Mouse (Mus musculus) midbrain, embryonic 13.5 days (tissue): Measurements from ENCODE around the gene Heg1. TPM values are rescaled to one million over a fixed set of nuclear protein-coding genes. Genes with fewer than 3 reads are reported as not detected.

Experiments used
- ATAC-seq: fragments of 200-750 bp; cut with Nextera tagmentation; 2 replicates; pipeline ENCODE4 v1.8.0; 2017; ENCODE audit warnings: mild to moderate bottlenecking, moderate TSS enrichment, moderate library complexity
- H3K27ac ChIP-seq: fragments of 300-500 bp; sonication (generic); 2 replicates; pipeline ENCODE4 v1.5.1; 2015; ENCODE audit warnings: inconsistent platforms, mild to moderate bottlenecking, moderate library complexity
- H3K27me3 ChIP-seq: fragments of 300-500 bp; sonication (generic); 2 replicates; pipeline ENCODE4 v1.6.1; 2015; ENCODE audit warnings: mild to moderate bottlenecking, inconsistent platforms
- H3K36me3 ChIP-seq: fragments of 300-500 bp; sonication (generic); 2 replicates; pipeline ENCODE4 v1.6.1; 2015; ENCODE audit warnings: mild to moderate bottlenecking, inconsistent platforms
- H3K4me1 ChIP-seq: fragments of 300-500 bp; sonication (generic); replicated peaks from 2 replicates; pipeline ENCODE4 v1.6.1; 2015; ENCODE audit warnings: inconsistent platforms
- H3K4me2 ChIP-seq: fragments of 300-500 bp; sonication (generic); replicated peaks from 2 replicates; pipeline ENCODE4 v1.6.1; 2015; ENCODE audit warnings: moderate library complexity, mild to moderate bottlenecking, inconsistent platforms
- H3K4me3 ChIP-seq: fragments of 300-500 bp; sonication (generic); replicated peaks from 2 replicates; pipeline ENCODE4 v1.5.1; 2015; ENCODE audit warnings: mild to moderate bottlenecking, inconsistent platforms
- H3K9ac ChIP-seq: fragments of 300-500 bp; sonication (generic); replicated peaks from 2 replicates; pipeline ENCODE4 v1.6.1; 2015; ENCODE audit warnings: mild to moderate bottlenecking, inconsistent platforms
- H3K9me3 ChIP-seq: fragments of 300-500 bp; sonication (generic); 2 replicates; pipeline ENCODE4 v1.6.1; 2016; ENCODE audit warnings: mild to moderate bottlenecking, inconsistent platforms
- WGBS: fragments of 180-500 bp; shearing (Covaris S2); methylation state at CpG from one replicate; pipeline ENCODE4 v1.1.7; 2015; 5-methylcytosine and 5-hydroxymethylcytosine counted together
- polyA plus RNA-seq: library from polyadenylated mRNA; unstranded; fragments of >200 nt; fragmentation: Nextera tagmentation; extraction: Ambion mirVana; gene quantifications from 2 replicates; pipeline ENCODE4 v1.2.1, GENCODE M21; 2015

The Heg1 gene
- polyA plus RNA-seq, 1 experiment from 2014 or later = 19.2 TPM

DNA sequence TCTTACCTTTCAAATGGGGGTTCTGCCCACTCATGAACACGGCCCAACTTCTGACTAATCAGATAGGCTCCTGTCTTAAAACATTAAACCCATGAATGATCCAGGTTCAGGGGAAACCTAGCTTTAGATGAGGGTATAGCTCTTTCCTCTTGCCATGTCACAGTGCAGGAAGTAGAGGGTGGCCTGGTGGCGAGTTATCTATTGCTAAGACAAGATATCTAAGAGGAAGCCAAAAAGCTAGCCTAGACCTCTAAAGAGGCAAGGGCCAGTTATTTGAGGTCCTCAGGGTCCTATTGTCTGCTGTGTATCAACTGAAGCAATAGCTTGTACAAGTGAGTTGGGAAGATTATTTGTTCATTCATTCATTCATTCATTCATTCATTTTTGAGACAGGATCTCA lies 15.7 kb upstream of the Heg1 start:
- 92% methylated on average over 2 of the region's 2 CpGs for WGBS
- no peak overlapping the region for H3K4me3 ChIP-seq
- H3K27ac ChIP-seq = no peak overlapping the region
- no peaks in the 10 kb centered on the region for H3K9me3 ChIP-seq
- no peak overlapping the region for H3K4me2 ChIP-seq
- no peak overlapping the region for H3K9ac ChIP-seq
- H3K27me3 ChIP-seq = no peaks in the 10 kb centered on the region
- ATAC-seq = no peak
- H3K4me1 ChIP-seq = peaks cover 1% of the 10 kb centered on the region; the same call in 1 of the 2 replicates
- no peaks in the 10 kb centered on the region for H3K36me3 ChIP-seq

DNA sequence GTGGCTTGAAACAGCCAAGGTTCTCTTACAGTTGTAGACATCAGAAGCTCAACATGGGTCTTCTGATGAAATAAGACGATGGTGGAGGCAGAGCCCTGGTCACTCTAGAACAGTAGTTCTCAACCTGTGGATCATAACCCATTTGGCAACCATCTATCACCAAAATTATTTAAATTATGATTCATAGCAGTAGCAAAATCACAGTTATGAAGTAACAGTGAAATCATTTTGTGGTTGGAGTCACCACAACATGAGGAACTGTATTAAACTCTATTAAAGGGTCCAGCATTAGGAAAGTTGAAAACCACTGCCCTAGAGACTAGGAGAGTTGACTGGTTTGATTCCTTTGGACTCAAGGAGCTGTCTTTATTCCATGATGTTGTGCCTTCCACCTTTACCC lies 15.1 kb upstream of the Heg1 start:
- Histone ChIP-seq H3K36me3 (no peaks in the 10 kb centered on the region), H3K4me3 (no peak overlapping the region), H3K9me3 (no peaks in the 10 kb centered on the region), H3K4me1 (peaks cover 5% of the 10 kb centered on the region; the same call in 1 of the 2 replicates), H3K27ac (no peak overlapping the region), H3K9ac (no peak overlapping the region), H3K4me2 (no peak overlapping the region), H3K27me3 (no peaks in the 10 kb centered on the region)
- no peak for ATAC-seq
- WGBS = 94% methylated on average over 1 of the region's 1 CpGs

DNA sequence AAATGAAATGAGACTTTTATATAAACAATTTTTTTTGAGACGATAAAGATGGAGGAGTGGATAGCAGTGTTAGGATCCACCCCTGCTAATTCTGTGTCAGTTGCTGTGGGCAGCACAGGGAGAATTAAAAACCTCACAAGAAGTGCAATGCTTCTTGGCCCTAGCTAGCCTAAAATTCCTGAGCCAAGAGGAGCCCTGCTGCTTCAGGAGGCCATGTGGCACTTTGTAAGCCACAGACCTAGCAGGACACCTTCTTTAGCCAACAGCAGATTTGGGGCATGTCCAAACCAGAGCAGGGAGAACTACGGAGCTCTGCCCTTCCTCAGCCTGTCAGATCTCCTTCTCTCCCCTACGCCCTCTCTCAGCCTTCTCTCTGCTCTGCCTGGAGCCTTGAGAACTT lies 13.8 kb upstream of the Heg1 start:
- Histone ChIP-seq H3K27ac (no peak overlapping the region), H3K36me3 (no peaks in the 10 kb centered on the region), H3K4me2 (no peak overlapping the region), H3K9ac (no peak overlapping the region), H3K4me3 (no peak overlapping the region), H3K4me1 (peaks cover 5% of the 10 kb centered on the region; the same call in 1 of the 2 replicates), H3K9me3 (no peaks in the 10 kb centered on the region), H3K27me3 (no peaks in the 10 kb centered on the region)
- 77% methylated on average over 3 of the region's 3 CpGs for WGBS
- no peak for ATAC-seq

DNA sequence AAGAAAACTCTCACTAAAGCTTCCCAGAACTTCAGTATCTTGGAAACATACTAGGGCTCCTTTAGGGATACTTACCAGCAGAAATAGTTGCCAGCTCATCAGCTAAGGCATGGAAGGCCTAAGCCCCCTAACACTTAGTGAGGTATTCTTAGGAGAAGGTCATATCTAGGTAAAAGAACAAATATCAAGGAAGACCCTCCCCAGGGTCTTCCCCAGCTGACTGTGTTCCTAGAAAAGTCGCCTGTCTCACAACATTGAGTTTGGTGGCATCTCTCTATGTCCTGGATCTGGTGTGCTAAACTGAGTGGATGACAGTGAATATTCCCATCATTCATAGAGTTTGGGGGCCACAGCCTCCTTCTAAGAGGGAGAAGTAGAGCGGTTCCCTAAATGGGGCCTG lies 13.2 kb upstream of the Heg1 start:
- Histone ChIP-seq H3K9me3 (no peaks in the 10 kb centered on the region), H3K9ac (no peak overlapping the region), H3K27me3 (no peaks in the 10 kb centered on the region), H3K4me1 (peaks cover 5% of the 10 kb centered on the region; the same call in 1 of the 2 replicates), H3K4me3 (no peak overlapping the region), H3K36me3 (no peaks in the 10 kb centered on the region), H3K4me2 (no peak overlapping the region), H3K27ac (no peak overlapping the region)
- no peak for ATAC-seq
- 94% methylated on average over 2 of the region's 2 CpGs for WGBS

DNA sequence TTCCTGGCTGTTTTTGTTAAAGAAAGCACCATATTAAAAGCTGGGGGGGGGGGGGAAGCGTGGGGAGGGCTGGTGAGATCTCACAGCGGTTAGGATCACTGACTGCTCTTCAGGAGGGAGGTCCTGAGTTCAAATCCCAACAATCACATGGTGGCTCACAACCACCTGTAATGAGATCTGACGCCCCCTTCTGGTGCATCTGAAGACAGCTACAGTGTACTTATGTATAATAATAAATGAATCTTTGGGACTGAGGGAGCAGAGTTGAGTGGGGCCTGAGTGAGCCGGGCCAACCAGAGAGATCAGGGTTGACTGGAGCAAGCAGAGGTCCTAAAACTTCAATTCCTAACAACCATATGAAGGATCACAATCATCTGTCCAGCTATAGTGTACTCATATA lies 12.0 kb upstream of the Heg1 start:
- Histone ChIP-seq H3K36me3 (no peaks in the 10 kb centered on the region), H3K27me3 (no peaks in the 10 kb centered on the region), H3K27ac (no peak overlapping the region), H3K9me3 (no peaks in the 10 kb centered on the region), H3K4me1 (peaks cover 11% of the 10 kb centered on the region), H3K4me2 (no peak overlapping the region), H3K4me3 (no peak overlapping the region), H3K9ac (no peak overlapping the region)
- 89% methylated on average over 4 of the region's 4 CpGs for WGBS
- ATAC-seq = no peak

DNA sequence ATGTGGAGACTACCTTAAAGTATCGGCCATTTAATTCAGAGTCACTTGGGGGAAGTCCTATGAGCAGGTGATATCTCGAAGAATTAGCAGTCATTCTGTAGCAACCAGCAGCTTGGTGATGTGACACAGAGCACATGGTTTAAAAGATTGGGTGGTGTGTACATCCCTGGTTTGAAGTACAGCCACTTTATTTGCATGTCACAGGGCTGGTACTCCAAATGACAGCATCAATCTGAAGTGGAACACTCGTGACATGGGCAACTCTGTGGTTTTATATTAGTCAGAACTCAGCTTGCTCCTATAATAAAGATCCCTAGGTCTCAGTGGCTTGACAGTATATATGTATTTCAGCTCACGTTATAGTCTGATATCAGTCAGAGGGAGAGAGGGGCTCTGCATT lies 11.5 kb upstream of the Heg1 start:
- peaks cover 11% of the 10 kb centered on the region for H3K4me1 ChIP-seq
- WGBS = 93% methylated on average over 4 of the region's 4 CpGs
- ATAC-seq = no peak

DNA sequence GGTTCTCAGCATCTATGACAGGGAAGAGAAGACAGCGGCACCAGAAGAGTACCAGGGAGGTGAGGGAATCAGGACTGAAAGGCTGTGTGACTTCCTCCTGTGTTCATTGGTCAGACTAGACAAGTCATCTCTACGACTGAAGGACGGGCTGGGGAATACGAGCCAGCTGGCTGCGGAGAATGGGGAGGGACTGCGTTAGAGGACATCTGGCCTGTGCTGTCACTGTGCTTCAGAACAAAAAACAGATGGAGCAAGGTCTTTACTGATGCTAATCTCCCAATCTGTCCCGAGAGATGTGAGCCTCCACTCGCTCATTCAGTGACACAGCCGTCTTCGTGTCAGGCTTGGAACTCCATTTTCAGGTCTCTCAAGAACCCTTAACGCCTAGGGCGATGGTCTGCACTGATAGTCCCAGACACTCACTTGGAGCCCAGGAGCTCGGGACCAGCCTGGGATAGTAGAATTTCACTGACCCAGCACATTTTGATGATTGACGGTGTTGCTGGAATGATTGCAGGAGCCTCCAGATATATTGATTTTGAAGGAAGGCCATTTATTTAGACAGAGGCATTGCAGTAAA lies 10.6 kb upstream of the Heg1 start:
- Histone ChIP-seq H3K4me2 (no peak overlapping the region), H3K9ac (no peak overlapping the region), H3K9me3 (no peaks in the 10 kb centered on the region), H3K27me3 (no peaks in the 10 kb centered on the region), H3K4me1 (peaks cover 11% of the 10 kb centered on the region), H3K27ac (peak overlapping the region; percentile 52), H3K36me3 (no peaks in the 10 kb centered on the region), H3K4me3 (no peak overlapping the region)
- peak; percentile 82 for ATAC-seq
- 39% methylated on average over 14 of the region's 14 CpGs for WGBS

More for the DNA sequence above, 11.5 kb upstream of the Heg1 start:
- Histone ChIP-seq H3K9ac (no peak overlapping the region), H3K4me2 (no peak overlapping the region), H3K4me3 (no peak overlapping the region), H3K27me3 (no peaks in the 10 kb centered on the region), H3K36me3 (no peaks in the 10 kb centered on the region), H3K9me3 (no peaks in the 10 kb centered on the region), H3K27ac (no peak overlapping the region)

DNA sequence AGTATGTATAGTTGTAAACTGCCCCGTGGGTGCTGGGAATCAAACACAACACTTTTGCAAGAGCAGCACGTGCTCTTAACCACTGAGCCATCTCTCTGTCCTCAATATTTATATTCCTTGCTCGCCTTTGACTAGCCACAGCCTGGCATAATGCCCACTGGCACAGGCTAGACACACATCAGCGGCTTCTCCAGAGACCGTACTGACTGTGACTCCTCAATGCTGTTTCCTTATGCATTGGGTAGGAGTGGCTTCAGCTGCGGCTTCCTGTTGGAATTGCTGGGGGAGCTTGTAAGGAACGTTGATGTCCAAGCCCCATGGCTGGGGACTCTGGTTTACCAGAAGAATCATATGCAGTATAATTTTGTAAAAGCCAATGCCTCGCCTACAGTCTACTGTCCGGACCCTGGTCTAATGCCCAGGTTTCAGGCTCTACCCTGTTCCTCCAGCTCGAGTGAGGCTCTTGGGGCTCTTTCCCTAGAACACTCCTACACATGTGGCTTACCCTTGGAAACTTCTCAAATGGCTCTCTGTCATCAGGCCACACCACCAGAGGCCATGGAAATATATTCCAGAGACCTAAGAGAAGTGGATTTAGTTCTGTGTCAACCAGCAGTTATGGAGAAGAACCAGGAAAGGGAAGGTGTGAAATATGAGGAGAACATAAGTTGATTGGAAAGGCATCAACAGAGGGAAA lies 8.9 kb upstream of the Heg1 start:
- Histone ChIP-seq H3K4me3 (no peak overlapping the region), H3K4me2 (no peak overlapping the region), H3K36me3 (no peaks in the 10 kb centered on the region), H3K9me3 (no peaks in the 10 kb centered on the region), H3K27ac (no peak overlapping the region), H3K27me3 (no peaks in the 10 kb centered on the region), H3K4me1 (peaks cover 12% of the 10 kb centered on the region), H3K9ac (no peak overlapping the region)
- ATAC-seq = no peak
- 91% methylated on average over 10 of the region's 10 CpGs for WGBS

DNA sequence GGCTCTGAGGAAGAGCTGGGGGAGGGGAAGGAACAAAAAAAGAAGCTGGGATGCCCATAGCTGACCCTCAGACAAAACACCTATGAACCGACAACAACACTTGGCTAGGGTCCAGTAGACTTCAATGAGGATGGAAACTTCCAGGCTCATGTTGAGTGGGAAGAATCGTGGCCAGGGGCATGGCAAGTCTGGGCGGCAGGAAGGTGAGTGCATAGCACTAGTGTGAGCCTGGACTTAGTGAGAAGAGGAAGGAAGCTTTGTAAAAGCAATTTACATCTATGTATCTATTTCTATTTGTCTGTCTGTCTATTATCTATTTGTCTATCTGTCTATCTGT lies 8.4 kb upstream of the Heg1 start:
- no peak overlapping the region for H3K27ac ChIP-seq
- no peak overlapping the region for H3K9ac ChIP-seq
- no peaks in the 10 kb centered on the region for H3K27me3 ChIP-seq
- 77% methylated on average over 3 of the region's 3 CpGs for WGBS
- H3K4me2 ChIP-seq = no peak overlapping the region
- H3K9me3 ChIP-seq = no peaks in the 10 kb centered on the region
- H3K4me1 ChIP-seq = peaks cover 17% of the 10 kb centered on the region
- no peak overlapping the region for H3K4me3 ChIP-seq
- ATAC-seq = no peak
- no peaks in the 10 kb centered on the region for H3K36me3 ChIP-seq

DNA sequence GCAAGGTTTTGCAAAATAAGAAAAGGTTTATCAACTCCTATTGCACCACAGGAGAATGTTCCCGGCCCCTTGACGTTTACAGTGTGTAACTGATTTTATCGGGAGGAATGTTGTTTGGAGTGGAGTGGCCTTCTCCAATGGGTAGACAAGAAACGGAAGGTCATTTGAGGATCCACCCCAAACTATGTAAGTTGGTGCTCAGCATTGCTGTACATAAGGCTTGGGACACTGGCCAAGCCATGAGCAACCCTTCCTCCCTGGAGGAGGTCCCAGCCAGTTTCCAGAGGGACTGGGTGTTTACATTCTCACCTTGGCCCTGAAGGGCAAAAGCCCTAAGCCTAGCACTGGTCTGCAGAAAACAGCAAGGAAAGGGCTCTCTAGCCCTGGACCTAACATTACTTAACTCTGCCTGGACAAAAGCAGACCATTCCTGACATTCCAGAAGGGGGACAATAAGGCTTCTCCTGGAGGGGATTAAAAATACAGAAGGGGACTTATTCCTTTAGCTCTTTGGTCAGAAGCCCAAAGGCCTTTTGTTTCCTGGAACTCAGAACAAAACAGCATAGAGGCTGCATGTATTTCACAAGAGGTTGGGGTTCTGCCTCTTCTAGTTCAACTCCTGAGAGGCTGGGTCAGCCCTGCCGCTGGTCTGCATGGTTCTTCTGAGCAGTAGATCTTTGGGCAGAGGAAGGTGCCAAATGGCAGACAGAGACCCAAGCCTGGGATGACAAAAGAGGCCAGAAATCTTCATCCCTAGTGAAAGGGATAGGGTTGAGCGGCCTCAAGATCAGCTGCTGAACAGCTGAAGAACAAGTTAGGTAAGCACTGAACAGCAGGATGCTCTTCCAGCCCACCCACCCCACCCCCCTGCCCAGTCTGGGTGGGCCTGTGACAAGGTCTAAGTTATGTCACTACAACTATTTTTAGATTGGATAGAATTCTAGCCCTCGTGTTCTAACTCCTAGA lies 7.5 kb upstream of the Heg1 start:
- 72% methylated on average over 7 of the region's 7 CpGs for WGBS
- H3K27me3 ChIP-seq = no peaks in the 10 kb centered on the region
- H3K9ac ChIP-seq = no peak overlapping the region
- H3K9me3 ChIP-seq = no peaks in the 10 kb centered on the region
- peaks cover 21% of the 10 kb centered on the region for H3K4me1 ChIP-seq
- no peak overlapping the region for H3K4me3 ChIP-seq
- no peak overlapping the region for H3K4me2 ChIP-seq
- no peak overlapping the region for H3K27ac ChIP-seq
- no peak for ATAC-seq
- no peaks in the 10 kb centered on the region for H3K36me3 ChIP-seq

DNA sequence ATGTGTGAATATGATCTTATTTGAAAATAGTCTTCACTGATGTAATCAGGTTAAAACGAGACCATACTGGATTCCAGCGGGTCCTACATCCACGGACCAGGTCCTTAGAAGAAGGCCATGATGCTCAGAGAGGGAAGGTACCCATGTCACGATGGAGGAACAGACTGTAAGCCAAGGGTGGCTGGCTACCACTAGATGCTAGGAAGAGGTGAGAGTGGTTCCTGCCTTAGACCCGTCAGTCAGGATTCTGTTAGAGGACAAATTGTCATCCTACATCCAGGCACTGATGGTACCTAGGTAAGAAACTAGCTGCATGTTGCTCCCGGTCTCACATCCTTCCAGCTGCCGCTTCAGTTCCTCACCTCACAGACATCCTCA lies 6.9 kb upstream of the Heg1 start:
- Histone ChIP-seq H3K27ac (no peak overlapping the region), H3K36me3 (no peaks in the 10 kb centered on the region), H3K27me3 (no peaks in the 10 kb centered on the region), H3K4me1 (peaks cover 21% of the 10 kb centered on the region), H3K4me3 (no peak overlapping the region), H3K9me3 (no peaks in the 10 kb centered on the region), H3K4me2 (no peak overlapping the region), H3K9ac (no peak overlapping the region)
- WGBS = 94% methylated on average over 7 of the region's 7 CpGs
- no peak for ATAC-seq

DNA sequence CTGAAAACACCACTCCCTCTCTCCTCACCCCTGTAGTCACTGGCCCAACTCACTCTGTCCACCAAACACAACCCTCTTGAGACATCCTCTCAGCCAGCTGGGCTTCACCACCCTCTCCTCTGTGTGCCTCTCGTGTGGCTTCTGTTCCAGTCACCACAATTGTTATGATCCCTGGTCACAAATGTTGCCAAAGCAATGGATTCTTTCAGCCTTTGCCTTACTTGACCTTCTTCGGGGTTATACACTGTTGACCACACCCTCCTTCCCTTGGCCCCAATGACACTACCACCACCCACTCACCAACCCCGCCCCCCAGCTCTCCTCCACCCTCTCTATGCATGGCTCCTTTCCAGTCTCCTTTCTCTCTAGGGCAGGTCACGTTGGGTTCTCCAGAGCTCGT lies 6.3 kb upstream of the Heg1 start:
- no peak overlapping the region for H3K4me2 ChIP-seq
- no peaks in the 10 kb centered on the region for H3K36me3 ChIP-seq
- H3K27ac ChIP-seq = no peak overlapping the region
- no peak overlapping the region for H3K4me3 ChIP-seq
- peaks cover 21% of the 10 kb centered on the region for H3K4me1 ChIP-seq
- no peak for ATAC-seq
- H3K27me3 ChIP-seq = no peaks in the 10 kb centered on the region
- 92% methylated on average over 5 of the region's 5 CpGs for WGBS
- H3K9me3 ChIP-seq = no peaks in the 10 kb centered on the region
- H3K9ac ChIP-seq = no peak overlapping the region
